Mouse (Mus musculus): ENCODE measurements around the gene Polr3e. TPM values are rescaled to one million over a fixed set of nuclear protein-coding genes. Genes with fewer than 3 reads are reported as not detected.
"Not testable (repeated sequence)": the region's sequence is repeated elsewhere in the genome, so short reads cannot be mapped to it uniquely, and the experiment has no call there.

The Polr3e gene
- polyA plus RNA-seq, 1 experiment from 2014 or later, result 38.2 TPM

DNA sequence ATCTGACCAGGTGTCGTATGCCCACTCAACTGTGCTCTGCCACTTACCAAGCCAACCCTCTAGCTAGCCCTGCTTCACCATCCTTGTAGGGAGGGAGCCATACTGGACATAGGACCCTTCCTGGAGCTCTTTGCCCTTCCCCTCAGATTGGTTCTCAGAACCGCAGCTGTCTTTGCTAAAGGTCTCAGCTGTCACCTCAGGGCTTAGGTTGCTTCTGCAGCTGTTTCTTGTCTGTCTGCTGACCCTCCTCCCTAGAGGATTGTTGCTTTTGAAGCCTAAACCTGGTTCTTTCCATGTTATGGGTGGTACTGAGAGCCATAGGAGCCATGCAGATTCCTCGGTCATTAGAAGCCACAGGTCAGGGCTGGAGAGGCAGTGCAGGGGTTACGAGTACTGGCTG is 34.9 kb upstream of the Polr3e start:
- H3K4me1 ChIP-seq, result no peaks in the 10 kb centered on the region
- H3K4me2 ChIP-seq, result no peak overlapping the region
- peaks cover 82% of the 10 kb centered on the region for H3K36me3 ChIP-seq
- H3K4me3 ChIP-seq, result no peak overlapping the region
- no peak for ATAC-seq (ENCODE audit: insufficient number of reproducible peaks, insufficient read depth, low FRiP score, low TSS enrichment, low read depth)
- 65% methylated on average over 4 of the region's 4 CpGs for WGBS
- no peaks in the 10 kb centered on the region for H3K27me3 ChIP-seq
- no peak overlapping the region for H3K27ac ChIP-seq
- no peaks in the 10 kb centered on the region for H3K9me3 ChIP-seq
- no peak overlapping the region for H3K9ac ChIP-seq

GRCm38 (mm10) chr7:120883523-120884290 is 33.8 kb upstream of the Polr3e start:
- Histone ChIP-seq H3K4me2 (no peak overlapping the region), H3K27ac (no peak overlapping the region), H3K9me3 (no peaks in the 10 kb centered on the region), H3K4me1 (no peaks in the 10 kb centered on the region), H3K36me3 (peaks cover 85% of the 10 kb centered on the region), H3K4me3 (no peak overlapping the region), H3K27me3 (no peaks in the 10 kb centered on the region), H3K9ac (no peak overlapping the region)
- WGBS, result 84% methylated on average over 4 of the region's 4 CpGs
- ATAC-seq (ENCODE audit: insufficient number of reproducible peaks, insufficient read depth, low FRiP score, low TSS enrichment, low read depth), result no peak

- Histone ChIP-seq H3K9me3 (no peaks in the 10 kb centered on the region), H3K4me1 (peaks cover 4% of the 10 kb centered on the region; the same call in 1 of the 2 replicates), H3K4me3 (no peak overlapping the region), H3K36me3 (peaks cover 88% of the 10 kb centered on the region), H3K9ac (no peak overlapping the region), H3K27me3 (no peaks in the 10 kb centered on the region), H3K4me2 (no peak overlapping the region), H3K27ac (no peak overlapping the region)
- no peak for ATAC-seq (ENCODE audit: insufficient number of reproducible peaks, insufficient read depth, low FRiP score, low TSS enrichment, low read depth)
- 93% methylated on average over 4 of the region's 4 CpGs for WGBS
These were observed 32.8 kb upstream of the Polr3e start for GRCm38 (mm10) chr7:120884746-120885145.

GRCm38 (mm10) chr7:120893123-120893522 is 24.4 kb upstream of the Polr3e start:
- no peaks in the 10 kb centered on the region for H3K27me3 ChIP-seq
- no peak overlapping the region for H3K9ac ChIP-seq
- no peak overlapping the region for H3K4me2 ChIP-seq
- H3K9me3 ChIP-seq, result no peaks in the 10 kb centered on the region
- 75% methylated on average over 5 of the region's 5 CpGs for WGBS
- H3K36me3 ChIP-seq, result peaks cover 72% of the 10 kb centered on the region
- no peak overlapping the region for H3K27ac ChIP-seq
- no peak overlapping the region for H3K4me3 ChIP-seq
- peaks cover 6% of the 10 kb centered on the region; the same call in 1 of the 2 replicates for H3K4me1 ChIP-seq
- ATAC-seq (ENCODE audit: insufficient number of reproducible peaks, insufficient read depth, low FRiP score, low TSS enrichment, low read depth), result no peak

GRCm38 (mm10) chr7:120897054-120897453 is 20.5 kb upstream of the Polr3e start:
- 88% methylated on average over 7 of the region's 7 CpGs for WGBS
- Histone ChIP-seq H3K9me3 (no peaks in the 10 kb centered on the region), H3K27ac (no peak overlapping the region), H3K27me3 (no peaks in the 10 kb centered on the region), H3K36me3 (peaks cover 74% of the 10 kb centered on the region), H3K4me1 (no peaks in the 10 kb centered on the region), H3K4me2 (no peak overlapping the region), H3K4me3 (no peak overlapping the region), H3K9ac (no peak overlapping the region)
- no peak for ATAC-seq (ENCODE audit: insufficient number of reproducible peaks, insufficient read depth, low FRiP score, low TSS enrichment, low read depth)

- no peak for ATAC-seq (ENCODE audit: insufficient number of reproducible peaks, insufficient read depth, low FRiP score, low TSS enrichment, low read depth)
- Histone ChIP-seq H3K27me3 (no peaks in the 10 kb centered on the region), H3K4me1 (no peaks in the 10 kb centered on the region), H3K36me3 (peaks cover 69% of the 10 kb centered on the region), H3K4me2 (no peak overlapping the region), H3K9me3 (no peaks in the 10 kb centered on the region), H3K9ac (no peak overlapping the region), H3K4me3 (no peak overlapping the region), H3K27ac (no peak overlapping the region)
- 88% methylated on average over 9 of the region's 9 CpGs for WGBS
These were observed 19.7 kb upstream of the Polr3e start for GRCm38 (mm10) chr7:120897711-120898335.

GRCm38 (mm10) chr7:120900191-120900590 is 17.4 kb upstream of the Polr3e start:
- H3K4me3 ChIP-seq, result no peak overlapping the region
- no peak for ATAC-seq (ENCODE audit: insufficient number of reproducible peaks, insufficient read depth, low FRiP score, low TSS enrichment, low read depth)

GRCm38 (mm10) chr7:120901701-120902100 is 15.8 kb upstream of the Polr3e start:
- Histone ChIP-seq H3K27me3 (no peaks in the 10 kb centered on the region), H3K9ac (no peak overlapping the region), H3K4me3 (no peak overlapping the region), H3K27ac (no peak overlapping the region), H3K9me3 (no peaks in the 10 kb centered on the region), H3K4me1 (no peaks in the 10 kb centered on the region), H3K36me3 (peaks cover 62% of the 10 kb centered on the region), H3K4me2 (no peak overlapping the region)
- WGBS, result 37% methylated on average over 8 of the region's 8 CpGs
- no peak for ATAC-seq (ENCODE audit: insufficient number of reproducible peaks, insufficient read depth, low FRiP score, low TSS enrichment, low read depth)

More at GRCm38 (mm10) chr7:120900191-120900590, 17.4 kb upstream of the Polr3e start:
- H3K9ac ChIP-seq, result no peak overlapping the region
- H3K36me3 ChIP-seq, result peaks cover 67% of the 10 kb centered on the region
- H3K4me2 ChIP-seq, result no peak overlapping the region
- no peaks in the 10 kb centered on the region for H3K9me3 ChIP-seq
- no peaks in the 10 kb centered on the region for H3K27me3 ChIP-seq
- no peak overlapping the region for H3K27ac ChIP-seq
- 68% methylated on average over 4 of the region's 4 CpGs for WGBS
- H3K4me1 ChIP-seq, result no peaks in the 10 kb centered on the region

GRCm38 (mm10) chr7:120902931-120903330 is 14.6 kb upstream of the Polr3e start:
- 44% methylated on average over 3 of the region's 3 CpGs for WGBS
- no peak for ATAC-seq (ENCODE audit: insufficient number of reproducible peaks, insufficient read depth, low FRiP score, low TSS enrichment, low read depth)
- Histone ChIP-seq H3K4me2 (no peak overlapping the region), H3K9ac (no peak overlapping the region), H3K4me1 (no peaks in the 10 kb centered on the region), H3K27me3 (no peaks in the 10 kb centered on the region), H3K9me3 (no peaks in the 10 kb centered on the region), H3K27ac (no peak overlapping the region), H3K36me3 (peaks cover 51% of the 10 kb centered on the region), H3K4me3 (no peak overlapping the region)

DNA sequence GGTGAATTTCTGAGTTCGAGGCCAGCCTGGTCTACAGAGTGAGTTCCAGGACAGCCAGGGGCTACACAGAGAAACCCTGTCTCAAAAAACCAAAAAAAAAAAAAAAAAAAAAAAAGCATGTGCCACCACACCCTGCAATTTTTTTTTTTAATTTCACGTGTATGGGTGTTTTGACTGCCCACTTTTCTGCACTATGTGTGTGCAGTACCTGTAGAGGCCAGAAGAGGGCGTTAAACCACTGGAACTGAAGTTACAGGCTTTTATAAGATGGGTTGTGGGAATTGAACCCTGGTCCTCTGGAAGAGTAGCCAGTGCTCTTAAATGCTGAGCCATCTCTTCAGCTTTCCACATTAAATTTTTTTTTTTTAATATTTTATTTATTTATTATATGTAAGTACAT is 7.4 kb upstream of the Polr3e start:
- H3K4me1 ChIP-seq; H3K27me3 ChIP-seq; H3K4me3 ChIP-seq; H3K36me3 ChIP-seq; H3K4me2 ChIP-seq; H3K27ac ChIP-seq; H3K9me3 ChIP-seq; ATAC-seq (ENCODE audit: insufficient number of reproducible peaks, insufficient read depth, low FRiP score, low TSS enrichment, low read depth); H3K9ac ChIP-seq: not testable (repeated sequence)
- 67% methylated on average over 3 of the region's 3 CpGs for WGBS

- 88% methylated on average over 6 of the region's 6 CpGs for WGBS
- H3K9ac ChIP-seq; H3K4me1 ChIP-seq; H3K9me3 ChIP-seq; H3K4me2 ChIP-seq; H3K4me3 ChIP-seq; H3K27me3 ChIP-seq; H3K36me3 ChIP-seq; H3K27ac ChIP-seq; ATAC-seq (ENCODE audit: insufficient number of reproducible peaks, insufficient read depth, low FRiP score, low TSS enrichment, low read depth): not testable (repeated sequence)
These were observed 6.3 kb upstream of the Polr3e start for GRCm38 (mm10) chr7:120911268-120911667.

- no peak overlapping the region for H3K9ac ChIP-seq
- peaks cover under 1% of the 10 kb centered on the region; the same call in 1 of the 2 replicates for H3K4me1 ChIP-seq
- no peak overlapping the region for H3K27ac ChIP-seq
- H3K36me3 ChIP-seq, result no peaks in the 10 kb centered on the region
- H3K27me3 ChIP-seq, result no peaks in the 10 kb centered on the region
- no peak overlapping the region for H3K4me3 ChIP-seq
- WGBS, result 31% methylated on average over 1 of the region's 1 CpGs
- no peaks in the 10 kb centered on the region for H3K9me3 ChIP-seq
- no peak overlapping the region for H3K4me2 ChIP-seq
- ATAC-seq (ENCODE audit: insufficient number of reproducible peaks, insufficient read depth, low FRiP score, low TSS enrichment, low read depth), result no peak
These were observed 4.2 kb upstream of the Polr3e start for GRCm38 (mm10) chr7:120913332-120913731.
